Mouse (Mus musculus) bone marrow, adult 2 months (tissue): ENCODE measurements around the gene Bcl2l14.

Experiments
- CTCF ChIP-seq: fragments of 200-500 bp; IDR thresholded peaks from 2 replicates; pipeline ENCODE4 v1.5.1; 2011; ENCODE audit warnings: low read length, control low read depth; ENCODE audit not compliant: control insufficient read depth, insufficient read depth
- POLR2A ChIP-seq: fragments of 200-500 bp; IDR thresholded peaks from 2 replicates; pipeline ENCODE4 v1.6.1; 2011; ENCODE audit warnings: low read depth, mild to moderate bottlenecking, control low read depth, low read length, borderline replicate concordance; ENCODE audit not compliant: control insufficient read depth

DNA sequence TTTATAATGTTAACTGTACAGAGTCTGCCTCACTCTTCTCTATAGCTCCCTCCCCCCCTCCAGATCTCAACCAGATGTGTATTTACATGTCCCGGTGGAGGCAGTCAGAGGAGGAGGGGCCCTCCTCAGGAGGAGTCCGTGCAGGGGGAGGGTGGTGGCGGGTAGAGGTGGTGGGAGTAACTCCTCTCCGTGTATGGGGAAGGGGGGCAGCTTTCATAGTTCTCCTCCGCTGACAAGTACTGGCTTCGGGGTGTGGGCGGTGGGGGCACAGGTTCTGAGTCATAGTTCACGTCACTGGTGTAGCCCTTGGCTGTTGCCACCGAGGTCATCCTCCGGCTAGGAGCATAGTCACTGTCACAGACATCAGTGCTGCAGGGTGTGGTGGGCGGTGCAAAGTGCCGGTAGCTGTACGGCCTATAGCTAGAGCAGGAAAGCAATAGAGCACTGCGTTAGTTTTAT is 54.6 kb downstream of the Bcl2l14 start:
- TF ChIP-seq POLR2A (no peak), CTCF (no peak)
